Mouse (Mus musculus): ENCODE results near the gene Prdm1. TPM values are rescaled to one million over a fixed set of nuclear protein-coding genes. Genes with fewer than 3 reads are reported as not detected.

Prdm1 gene
- polyA plus RNA-seq, 2 experiments from 2014 or later: 16.5 to 19.8 TPM

GRCm38 (mm10) chr10:44418901-44419300 is 109.4 kb downstream of the Prdm1 start:
- ATAC-seq: no peak

GRCm38 (mm10) chr10:44415576-44415975 is 112.7 kb downstream of the Prdm1 start:
- ATAC-seq: no peak

GRCm38 (mm10) chr10:44409958-44410357 is 118.3 kb downstream of the Prdm1 start:
- ATAC-seq: no peak

- no peak for ATAC-seq
Measured at GRCm38 (mm10) chr10:44409054-44409453, 119.2 kb downstream of the Prdm1 start.

- peak; percentile 48 for ATAC-seq
Measured at GRCm38 (mm10) chr10:44403415-44403814, 124.9 kb downstream of the Prdm1 start.

- no peak for ATAC-seq
Measured at GRCm38 (mm10) chr10:44401600-44401999, 126.7 kb downstream of the Prdm1 start.

- ATAC-seq: peak; percentile 61
Measured at GRCm38 (mm10) chr10:44400602-44401001, 127.7 kb downstream of the Prdm1 start.

GRCm38 (mm10) chr10:44400119-44400518 is 128.2 kb downstream of the Prdm1 start:
- ATAC-seq: peak; percentile 13

GRCm38 (mm10) chr10:44392855-44393254 is 135.4 kb downstream of the Prdm1 start:
- no peak for ATAC-seq

- ATAC-seq: no peak
Measured at GRCm38 (mm10) chr10:44391509-44392290, 136.6 kb downstream of the Prdm1 start.

GRCm38 (mm10) chr10:44390286-44390685 is 138.0 kb downstream of the Prdm1 start:
- ATAC-seq: no peak

GRCm38 (mm10) chr10:44388706-44389233 is 139.5 kb downstream of the Prdm1 start:
- no peak for ATAC-seq

Measured in CD4-positive, CD25-positive, alpha-beta regulatory T cell, adult 4 months (primary cell).